Mouse (Mus musculus): ENCODE data around the gene Ceacam13. TPM values are rescaled to one million over a fixed set of nuclear protein-coding genes. Genes with fewer than 3 reads are reported as not detected.
"Not testable (repeated sequence)": the region's sequence is repeated elsewhere in the genome, so short reads cannot be mapped to it uniquely, and the experiment has no call there.

Ceacam13 gene
- not detected for total RNA-seq (2021)

- intact Hi-C loops (cut with DNase I) = no loop called here
- no peak for DNase-seq (ENCODE audit: extremely low spot score in 1 of 2, low spot score in 2 of 2)
Measured at GRCm38 (mm10) chr7:18009589-18009988, at the start of gene Ceacam13. Gene Ceacam13 (plus strand): TSS chr7:18009889.

- intact Hi-C loops (cut with DNase I) = no loop called here
- DNase-seq (ENCODE audit: extremely low spot score in 1 of 2, low spot score in 2 of 2) = no peak
Measured at GRCm38 (mm10) chr7:17971824-17972223, 37.9 kb upstream of the Ceacam13 start, which contains the start of gene Ceacam11. Gene Ceacam11 (plus strand): TSS chr7:17972124.

- DNase-seq (ENCODE audit: extremely low spot score in 1 of 2, low spot score in 2 of 2); intact Hi-C loops (cut with DNase I): not testable (repeated sequence)
Measured at GRCm38 (mm10) chr7:18001131-18001530, 8.6 kb upstream of the Ceacam13 start.

GRCm38 (mm10) chr7:18065629-18066028 is 55.9 kb downstream of the Ceacam13 start, which contains the start of gene Ceacam12:
Gene Ceacam12 (plus strand): TSS chr7:18065929.
- DNase-seq (ENCODE audit: extremely low spot score in 1 of 2, low spot score in 2 of 2) = no peak
- intact Hi-C loops (cut with DNase I) = no loop called here

Small RNA genes within 50 kb of the gene (microRNA-seq; reads per million reads assigned to microRNA genes)
- gene Gm22414 = not detected

Other genes with a start within 250 kb of the Ceacam13 start
- gene Ceacam14, start 197.3 kb upstream of the Ceacam13 start, total RNA-seq (2021) = not detected
- gene Gm5155, start 138.1 kb upstream of the Ceacam13 start, total RNA-seq (2021) = not detected
- not detected for gene Ceacam11, start 37.8 kb upstream of the Ceacam13 start, total RNA-seq (2021)
- gene Ceacam12, start 56.0 kb downstream of the Ceacam13 start, total RNA-seq (2021) = not detected
- not detected for gene Igfl3, start 166.6 kb downstream of the Ceacam13 start, total RNA-seq (2021)
- gene Mill1, start 235.5 kb downstream of the Ceacam13 start, total RNA-seq (2021) = not detected

All from left cerebral cortex, postnatal 10 days (tissue).